Mouse (Mus musculus): Measurements from ENCODE around the gene Spryd4. TPM values are rescaled to one million over a fixed set of nuclear protein-coding genes. Genes with fewer than 3 reads are reported as not detected.
A peak's percentile ranks its signal among the peaks of the same experiment; 100 is the strongest.
"Not testable (repeated sequence)": the region's sequence is repeated elsewhere in the genome, so short reads cannot be mapped to it uniquely, and the experiment has no call there.

Gene Spryd4
- polyA plus RNA-seq, 1 experiment from 2014 or later: 19.1 TPM

- no peak overlapping the region for H3K27ac ChIP-seq (replicated peaks)
- H3K9ac ChIP-seq (replicated peaks): no peak overlapping the region
- 85% methylated on average over 4 of the region's 4 CpGs for WGBS
- no peaks in the 10 kb centered on the region for H3K36me3 ChIP-seq
- no peak overlapping the region for H3K4me2 ChIP-seq (replicated peaks)
- H3K27me3 ChIP-seq: no peaks in the 10 kb centered on the region
- 0 out of 2 replicates have a peak, but pooled peaks have one; percentile 29 for ATAC-seq (replicated peaks)
- H3K4me1 ChIP-seq: peaks cover 15% of the 10 kb centered on the region
- H3K4me3 ChIP-seq: no peak overlapping the region
- H3K9me3 ChIP-seq: no peaks in the 10 kb centered on the region
Measured at GRCm38 (mm10) chr10:128177316-128177715, 34.3 kb downstream of the Spryd4 start.

- ATAC-seq (replicated peaks): peak; percentile 93
- Histone ChIP-seq H3K4me1 (peaks cover 15% of the 10 kb centered on the region), H3K27ac (replicated peaks) (peak overlapping the region; percentile 64), H3K27me3 (no peaks in the 10 kb centered on the region), H3K4me3 (peak overlapping the region; percentile 52), H3K36me3 (no peaks in the 10 kb centered on the region), H3K9me3 (no peaks in the 10 kb centered on the region), H3K4me2 (replicated peaks) (peak overlapping the region; percentile 64), H3K9ac (replicated peaks) (peak overlapping the region; percentile 56)
- WGBS: under 1% methylated on average over 17 of the region's 17 CpGs
Measured at GRCm38 (mm10) chr10:128175996-128176755, 35.4 kb downstream of the Spryd4 start.

- Histone ChIP-seq H3K27ac (replicated peaks) (no peak overlapping the region), H3K36me3 (no peaks in the 10 kb centered on the region), H3K9ac (replicated peaks) (peak overlapping the region; percentile 56), H3K4me3 (peak overlapping the region; percentile 52), H3K27me3 (no peaks in the 10 kb centered on the region), H3K4me2 (replicated peaks) (peak overlapping the region; percentile 64), H3K9me3 (no peaks in the 10 kb centered on the region), H3K4me1 (peaks cover 15% of the 10 kb centered on the region)
- WGBS: 15% methylated on average over 3 of the region's 3 CpGs
- ATAC-seq (replicated peaks): no peak
Measured at GRCm38 (mm10) chr10:128175302-128175701, 36.3 kb downstream of the Spryd4 start.

- H3K4me3 ChIP-seq; H3K4me2 ChIP-seq (replicated peaks); H3K36me3 ChIP-seq; ATAC-seq (replicated peaks); H3K27me3 ChIP-seq; H3K27ac ChIP-seq (replicated peaks); H3K9ac ChIP-seq (replicated peaks); H3K9me3 ChIP-seq: not testable (repeated sequence)
- 96% methylated on average over 9 of the region's 10 CpGs for WGBS
- peaks cover 11% of the 10 kb centered on the region for H3K4me1 ChIP-seq
Measured at GRCm38 (mm10) chr10:128171348-128171747, 40.3 kb downstream of the Spryd4 start.

GRCm38 (mm10) chr10:128167091-128167490 is 44.5 kb downstream of the Spryd4 start:
- Histone ChIP-seq H3K4me2 (replicated peaks) (no peak overlapping the region), H3K4me3 (no peak overlapping the region), H3K36me3 (no peaks in the 10 kb centered on the region), H3K27me3 (no peaks in the 10 kb centered on the region), H3K9me3 (no peaks in the 10 kb centered on the region), H3K27ac (replicated peaks) (no peak overlapping the region), H3K9ac (replicated peaks) (no peak overlapping the region), H3K4me1 (no peaks in the 10 kb centered on the region)
- ATAC-seq (replicated peaks): no peak
- 66% methylated on average over 6 of the region's 6 CpGs for WGBS

GRCm38 (mm10) chr10:128165726-128166125 is 45.9 kb downstream of the Spryd4 start:
- H3K4me1 ChIP-seq; H3K36me3 ChIP-seq; H3K9me3 ChIP-seq; H3K9ac ChIP-seq (replicated peaks); ATAC-seq (replicated peaks); H3K27ac ChIP-seq (replicated peaks); H3K4me3 ChIP-seq; H3K4me2 ChIP-seq (replicated peaks); H3K27me3 ChIP-seq: not testable (repeated sequence)
- WGBS: 91% methylated on average over 3 of the region's 3 CpGs

Other genes with a start within 250 kb of the Spryd4 start
- not detected in 2 replicates for gene Hsd17b6, start 204.2 kb downstream of the Spryd4 start, polyA plus RNA-seq (2015; fragmentation: Nextera tagmentation; extraction: Ambion mirVana)
- 61.6 and 62.3 TPM in 2 replicates for gene Prim1, start 196.6 kb downstream of the Spryd4 start, polyA plus RNA-seq (2015; fragmentation: Nextera tagmentation; extraction: Ambion mirVana)
- gene Naca, start 176.2 kb downstream of the Spryd4 start, polyA plus RNA-seq (2015; fragmentation: Nextera tagmentation; extraction: Ambion mirVana): 599 and 612 TPM in 2 replicates
- gene Ptges3, start 152.9 kb downstream of the Spryd4 start, polyA plus RNA-seq (2015; fragmentation: Nextera tagmentation; extraction: Ambion mirVana): 430 and 444 TPM in 2 replicates
- gene Atp5b, start 128.5 kb downstream of the Spryd4 start, polyA plus RNA-seq (2015; fragmentation: Nextera tagmentation; extraction: Ambion mirVana): 2,026 and 2,088 TPM in 2 replicates
- 9.1 and 9.8 TPM in 2 replicates for gene Baz2a, start 120.2 kb downstream of the Spryd4 start, polyA plus RNA-seq (2015; fragmentation: Nextera tagmentation; extraction: Ambion mirVana)
- 7.9 and 9.0 TPM in 2 replicates for gene Rbms2, start 31.5 kb downstream of the Spryd4 start, polyA plus RNA-seq (2015; fragmentation: Nextera tagmentation; extraction: Ambion mirVana)
- gene Gls2, start 17.4 kb downstream of the Spryd4 start, polyA plus RNA-seq (2015; fragmentation: Nextera tagmentation; extraction: Ambion mirVana): 0.57 and 0.64 TPM in 2 replicates
- 0.19 TPM in 1 of 2 replicates, not detected in the other for gene Mip, start 14.0 kb upstream of the Spryd4 start, polyA plus RNA-seq (2015; fragmentation: Nextera tagmentation; extraction: Ambion mirVana)
- gene Timeless, start 20.3 kb upstream of the Spryd4 start, polyA plus RNA-seq (2015; fragmentation: Nextera tagmentation; extraction: Ambion mirVana): 32.0 and 35.8 TPM in 2 replicates
- gene Apon, start 42.3 kb upstream of the Spryd4 start, polyA plus RNA-seq (2015; fragmentation: Nextera tagmentation; extraction: Ambion mirVana): 0.19 TPM in 1 of 2 replicates, not detected in the other
- gene Apof, start 56.9 kb upstream of the Spryd4 start, polyA plus RNA-seq (2015; fragmentation: Nextera tagmentation; extraction: Ambion mirVana): not detected in 2 replicates
- 17.1 and 21.0 TPM in 2 replicates for gene Stat2, start 58.8 kb upstream of the Spryd4 start, polyA plus RNA-seq (2015; fragmentation: Nextera tagmentation; extraction: Ambion mirVana)
- 0.11 TPM in 1 of 2 replicates, not detected in the other for gene Il23a, start 86.9 kb upstream of the Spryd4 start, polyA plus RNA-seq (2015; fragmentation: Nextera tagmentation; extraction: Ambion mirVana)
- gene Pan2, start 91.5 kb upstream of the Spryd4 start, polyA plus RNA-seq (2015; fragmentation: Nextera tagmentation; extraction: Ambion mirVana): 27.6 and 30.9 TPM in 2 replicates
- gene Cnpy2, start 110.7 kb upstream of the Spryd4 start, polyA plus RNA-seq (2015; fragmentation: Nextera tagmentation; extraction: Ambion mirVana): 208 and 216 TPM in 2 replicates
- gene Cs, start 125.9 kb upstream of the Spryd4 start, polyA plus RNA-seq (2015; fragmentation: Nextera tagmentation; extraction: Ambion mirVana): 233 and 237 TPM in 2 replicates
- 33.7 and 35.7 TPM in 2 replicates for gene Coq10a, start 157.2 kb upstream of the Spryd4 start, polyA plus RNA-seq (2015; fragmentation: Nextera tagmentation; extraction: Ambion mirVana)
- gene Ankrd52, start 165.3 kb upstream of the Spryd4 start, polyA plus RNA-seq (2015; fragmentation: Nextera tagmentation; extraction: Ambion mirVana): 13.0 and 13.4 TPM in 2 replicates
- gene Slc39a5, start 189.4 kb upstream of the Spryd4 start, polyA plus RNA-seq (2015; fragmentation: Nextera tagmentation; extraction: Ambion mirVana): 0.09 and 0.24 TPM in 2 replicates
- 137 and 139 TPM in 2 replicates for gene Nabp2, start 199.7 kb upstream of the Spryd4 start, polyA plus RNA-seq (2015; fragmentation: Nextera tagmentation; extraction: Ambion mirVana)
- 104 and 110 TPM in 2 replicates for gene Rnf41, start 199.8 kb upstream of the Spryd4 start, polyA plus RNA-seq (2015; fragmentation: Nextera tagmentation; extraction: Ambion mirVana)
- gene Smarcc2, start 247.4 kb upstream of the Spryd4 start, polyA plus RNA-seq (2015; fragmentation: Nextera tagmentation; extraction: Ambion mirVana): 201 and 202 TPM in 2 replicates